Mouse (Mus musculus): Measurements from ENCODE around the gene Blm.

DNA sequence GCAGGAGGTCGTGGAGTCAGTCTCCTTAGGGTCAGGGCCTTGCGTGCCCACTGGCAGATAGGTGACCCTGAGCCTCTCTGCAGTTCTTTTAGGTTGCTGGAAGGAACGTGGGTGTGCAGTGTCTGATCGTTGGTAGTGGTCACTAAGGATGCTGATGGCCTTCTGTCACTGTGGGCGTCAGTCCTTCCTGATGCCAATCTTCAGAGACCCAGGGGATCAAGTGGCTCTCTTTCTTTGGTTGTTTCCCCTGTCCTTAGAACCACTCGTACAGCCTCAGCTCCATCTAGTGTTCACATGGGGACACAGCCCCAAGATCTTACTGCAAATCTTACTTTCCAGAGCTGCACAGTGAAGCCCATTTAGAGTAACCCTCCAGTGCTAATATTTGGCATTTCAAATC is 49.1 kb upstream of the Blm start:
- TF ChIP-seq CTCF (IDR thresholded peaks at IDR 0.05; ENCODE audit: extremely low read depth, insufficient read depth, insufficient read length, insufficient replicate concordance), result peak; percentile 50; the same call in 1 of the 2 replicates
- no peak for TF ChIP-seq POLR2A (IDR thresholded peaks at IDR 0.05; ENCODE audit: low read depth, low read length)
